ENCODE assay signal across 8 mouse cellular contexts in the genomic region with DNA sequence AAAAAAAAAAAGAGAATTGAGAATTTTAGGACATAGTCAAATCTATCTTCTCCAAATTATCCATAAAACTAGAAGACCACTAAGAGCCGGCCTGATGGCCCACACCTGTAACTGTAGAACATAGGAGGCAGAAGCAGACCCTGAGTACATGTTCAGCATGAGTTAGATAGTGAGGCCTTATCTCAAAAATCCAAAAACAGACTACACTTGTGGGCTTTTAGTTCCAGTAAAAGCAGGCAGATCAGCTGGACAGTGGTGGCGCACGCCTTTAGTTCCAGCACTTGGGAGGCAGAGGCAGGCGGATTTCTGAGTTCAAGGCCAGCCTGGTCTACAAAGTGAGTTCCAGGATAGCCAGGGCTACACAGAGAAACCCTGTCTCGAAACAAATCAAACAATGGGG. TPM values are rescaled to one million over a fixed set of nuclear protein-coding genes. Genes with fewer than 3 reads are reported as not detected.
A peak's percentile ranks its signal among the peaks of the same experiment; 100 is the strongest.
DNase-seq lines count a peak whose midpoint lies in the region; ATAC-seq and TF ChIP-seq lines count a peak whose summit lies in the region.
"Not testable (repeated sequence)": the region's sequence is repeated elsewhere in the genome, so short reads cannot be mapped to it uniquely, and the experiment has no call there.

No protein-coding gene starts in this region.

- not testable (repeated sequence) for H3K27ac ChIP-seq in MEL (ENCODE audit: control insufficient read depth, low read depth, low read length); liver, embryonic 14.5 days
- peak overlapping the region; percentile 86 for H3K27ac ChIP-seq in forebrain, embryonic 13.5 days
- H3K27ac ChIP-seq in hindbrain, embryonic 12.5 days: 0 out of 2 replicates have a peak overlapping the region, but pooled peaks have one; percentile 74
- peak overlapping the region; percentile 66; the same call in 1 of the 2 replicates for H3K27ac ChIP-seq in intestine, embryonic 15.5 days
- H3K27ac ChIP-seq in midbrain, embryonic 15.5 days: peak overlapping the region; percentile 54
- H3K27ac ChIP-seq in stomach, embryonic 16.5 days (ENCODE audit: low read length): peak overlapping the region; percentile 79; the same call in 1 of the 2 replicates

- not testable (repeated sequence) for H3K9me3 ChIP-seq in MEL (replicated peaks; ENCODE audit: insufficient read depth, low read length); forebrain, embryonic 13.5 days (replicated peaks); hindbrain, embryonic 12.5 days (replicated peaks); intestine, embryonic 15.5 days; liver, embryonic 14.5 days (ENCODE audit: control insufficient read depth, low read length); midbrain, embryonic 15.5 days; stomach, embryonic 16.5 days (replicated peaks; ENCODE audit: control insufficient read depth, low read length)

- not testable (repeated sequence) for H3K36me3 ChIP-seq in MEL (ENCODE audit: control insufficient read depth in 1 of 2, insufficient read depth in 2 of 2, low read length in 2 of 2); forebrain, embryonic 13.5 days (ENCODE audit: poor library complexity, severe bottlenecking); hindbrain, embryonic 12.5 days; intestine, embryonic 15.5 days; liver, embryonic 14.5 days (replicated peaks; ENCODE audit: control insufficient read depth, insufficient read depth, low read depth); midbrain, embryonic 15.5 days (replicated peaks); stomach, embryonic 16.5 days (ENCODE audit: control insufficient read depth, insufficient read depth, low read length)

- H3K4me1 ChIP-seq in MEL (ENCODE audit: control insufficient read depth in 1 of 2, insufficient read depth in 2 of 2, low read length in 2 of 2); intestine, embryonic 15.5 days (replicated peaks); liver, embryonic 14.5 days (replicated peaks; ENCODE audit: control insufficient read depth in 2 of 2, insufficient read depth in 2 of 2, low read length in 1 of 2); midbrain, embryonic 15.5 days; stomach, embryonic 16.5 days (ENCODE audit: control insufficient read depth, insufficient read depth, low read length): not testable (repeated sequence)
- peaks cover 16% of the 10 kb centered on the region for H3K4me1 ChIP-seq in forebrain, embryonic 13.5 days
- peaks cover 12% of the 10 kb centered on the region; the same call in 1 of the 2 replicates for H3K4me1 ChIP-seq in hindbrain, embryonic 12.5 days

- not testable (repeated sequence) for TF ChIP-seq POLR2A in MEL (IDR thresholded peaks at IDR 0.05; ENCODE audit: control insufficient read depth in 1 of 2, insufficient read depth in 1 of 2, low read depth in 1 of 2, low read length in 2 of 2, poor library complexity in 1 of 2)

- TF ChIP-seq CTCF in MEL (IDR thresholded peaks at IDR 0.05 in 2 of 3, conservative IDR thresholded peaks at IDR 0.05 in 1 of 3; ENCODE audit: control insufficient read depth in 1 of 3, insufficient read depth in 1 of 3, low read depth in 2 of 3, low read length in 3 of 3, poor library complexity in 1 of 3, severe bottlenecking in 1 of 3); liver, embryonic 14.5 days (IDR thresholded peaks at IDR 0.05; ENCODE audit: low read depth): not testable (repeated sequence)

- not testable (repeated sequence) for H3K27me3 ChIP-seq in MEL (ENCODE audit: control insufficient read depth in 1 of 2, insufficient read depth in 2 of 2, low read length in 2 of 2); forebrain, embryonic 13.5 days; hindbrain, embryonic 12.5 days; intestine, embryonic 15.5 days (replicated peaks); liver, embryonic 14.5 days (ENCODE audit: control insufficient read depth, insufficient read depth, low read length); midbrain, embryonic 15.5 days (replicated peaks); stomach, embryonic 16.5 days (ENCODE audit: control insufficient read depth, insufficient read depth, low read length)

- H3K79me2 ChIP-seq in MEL (ENCODE audit: control insufficient read depth, insufficient read depth, low read length, poor library complexity): not testable (repeated sequence)

- ATAC-seq in forebrain, embryonic 13.5 days; hindbrain, embryonic 12.5 days (ENCODE audit: low FRiP score); intestine, embryonic 15.5 days; midbrain, embryonic 15.5 days (replicated peaks); stomach, embryonic 16.5 days (ENCODE audit: insufficient read depth, low FRiP score): not testable (repeated sequence)
- ATAC-seq in liver, embryonic 14.5 days (ENCODE audit: insufficient read depth): peak; percentile 67
- peak; percentile 52; the same call in 1 of the 2 replicates for ATAC-seq in megakaryocyte progenitor cell, adult 5-6 weeks (replicated peaks; ENCODE audit: poor library complexity)

- not testable (repeated sequence) for TF ChIP-seq RAD21 in MEL (IDR thresholded peaks at IDR 0.05; ENCODE audit: low read depth, low read length)

- peak; percentile 44 for DNase-seq in MEL (ENCODE audit: low read depth, low spot score)
- DNase-seq in liver, embryonic 14.5 days (ENCODE audit: low read depth in 3 of 3, low spot score in 3 of 3): not testable (repeated sequence)

- H3K4me3 ChIP-seq in MEL (ENCODE audit: control insufficient read depth in 1 of 2, insufficient read depth in 1 of 2, low read depth in 2 of 2, low read length in 2 of 2); forebrain, embryonic 13.5 days; hindbrain, embryonic 12.5 days; intestine, embryonic 15.5 days (replicated peaks); liver, embryonic 14.5 days (ENCODE audit: insufficient read depth in 1 of 2, low read depth in 2 of 2, low read length in 2 of 2); midbrain, embryonic 15.5 days; stomach, embryonic 16.5 days (replicated peaks; ENCODE audit: low read length): not testable (repeated sequence)

- WGBS in forebrain, embryonic 13.5 days: 83% methylated on average over 5 of the region's 5 CpGs
- WGBS in hindbrain, embryonic 12.5 days: 97% methylated on average over 5 of the region's 5 CpGs
- WGBS in intestine, embryonic 15.5 days: 87% methylated on average over 5 of the region's 5 CpGs
- 27% methylated on average over 5 of the region's 5 CpGs for WGBS in liver, embryonic 14.5 days (ENCODE audit: insufficient replicate concordance)
- 91% methylated on average over 5 of the region's 5 CpGs for WGBS in midbrain, embryonic 15.5 days
- 91% methylated on average over 5 of the region's 5 CpGs for WGBS in stomach, embryonic 16.5 days

- not testable (repeated sequence) for H3K4me2 ChIP-seq in forebrain, embryonic 13.5 days; hindbrain, embryonic 12.5 days (replicated peaks); intestine, embryonic 15.5 days (replicated peaks); liver, embryonic 14.5 days (ENCODE audit: low read depth); midbrain, embryonic 15.5 days; stomach, embryonic 16.5 days (ENCODE audit: low read depth, low read length)

- not testable (repeated sequence) for H3K9ac ChIP-seq in MEL (ENCODE audit: control insufficient read depth, low read depth, low read length, poor library complexity, severe bottlenecking); hindbrain, embryonic 12.5 days; intestine, embryonic 15.5 days; liver, embryonic 14.5 days (replicated peaks); midbrain, embryonic 15.5 days; stomach, embryonic 16.5 days (ENCODE audit: low read length)
- 0 out of 2 replicates have a peak overlapping the region, but pooled peaks have one; percentile 2 for H3K9ac ChIP-seq in forebrain, embryonic 13.5 days

- TF ChIP-seq EP300 in MEL (IDR thresholded peaks at IDR 0.05; ENCODE audit: low read depth in 1 of 2, low read length in 2 of 2): peak; percentile 7 to 29; a peak in 1 of 4 replicates
- peak; percentile 26; the same call in 1 of the 2 replicates for TF ChIP-seq EP300 in liver, embryonic 14.5 days (IDR thresholded peaks at IDR 0.05; ENCODE audit: low read depth)

RNA-seq across cellular contexts. Expression of a gene that starts 8.6 kb away (rescaled TPM):
- total RNA-seq in MEL (2012; rRNA removed): 317 and 342 TPM in 2 replicates
- polyA plus RNA-seq in MEL (2012; ENCODE audit: insufficient read depth in 1 of 2, insufficient read length in 2 of 2, low read depth in 1 of 2, low replicate concordance in 2 of 2, missing spikeins in 1 of 2): 100 to 1,000 TPM; 256 to 313 TPM
- polyA plus RNA-seq in forebrain, embryonic 13.5 days (2015; fragmentation: Nextera tagmentation; extraction: Ambion mirVana): 61.4 and 79.4 TPM in 2 replicates
- 115 and 120 TPM in 2 replicates for polyA plus RNA-seq in hindbrain, embryonic 12.5 days (2016; fragmentation: Nextera tagmentation; extraction: Ambion mirVana)
- 48.8 and 54.3 TPM in 2 replicates for polyA plus RNA-seq in intestine, embryonic 15.5 days (2015; fragmentation: Nextera tagmentation; extraction: Ambion mirVana)
- 51.6 and 59.8 TPM in 2 replicates for polyA plus RNA-seq in liver, embryonic 14.5 days (2012; rRNA removed)
- polyA plus RNA-seq in liver, embryonic 14.5 days (2014; fragmentation: Nextera tagmentation; extraction: Ambion mirVana): 17.7 and 22.3 TPM in 2 replicates
- 44.3 and 66.8 TPM in 2 replicates for total RNA-seq in megakaryocyte progenitor cell, adult 5-6 weeks (2015)
- 32.9 and 36.1 TPM in 2 replicates for total RNA-seq in megakaryocyte progenitor cell, adult 5-6 weeks (2017)
- 102 and 107 TPM in 2 replicates for polyA plus RNA-seq in midbrain, embryonic 15.5 days (2015; fragmentation: Nextera tagmentation; extraction: Ambion mirVana)
- 51.9 and 55.3 TPM in 2 replicates for polyA plus RNA-seq in stomach, embryonic 16.5 days (2015; fragmentation: Nextera tagmentation; extraction: Ambion mirVana)

RNA-seq across cellular contexts. Expression of a gene that starts 36.8 kb away (rescaled TPM):
- total RNA-seq in MEL (2012; rRNA removed): 190 and 203 TPM in 2 replicates
- polyA plus RNA-seq in MEL (2012; ENCODE audit: insufficient read depth in 1 of 2, insufficient read length in 2 of 2, low read depth in 1 of 2, low replicate concordance in 2 of 2, missing spikeins in 1 of 2): 100 to 1,000 TPM in 1 of 2 experiments, not detected in 1; 171 TPM
- 58.6 and 67.7 TPM in 2 replicates for polyA plus RNA-seq in forebrain, embryonic 13.5 days (2015; fragmentation: Nextera tagmentation; extraction: Ambion mirVana)
- 54.5 and 60.0 TPM in 2 replicates for polyA plus RNA-seq in hindbrain, embryonic 12.5 days (2016; fragmentation: Nextera tagmentation; extraction: Ambion mirVana)
- 76.5 and 82.1 TPM in 2 replicates for polyA plus RNA-seq in intestine, embryonic 15.5 days (2015; fragmentation: Nextera tagmentation; extraction: Ambion mirVana)
- 25.4 and 34.0 TPM in 2 replicates for polyA plus RNA-seq in liver, embryonic 14.5 days (2012; rRNA removed)
- polyA plus RNA-seq in liver, embryonic 14.5 days (2014; fragmentation: Nextera tagmentation; extraction: Ambion mirVana): 61.2 and 64.3 TPM in 2 replicates
- total RNA-seq in megakaryocyte progenitor cell, adult 5-6 weeks (2015): 65.0 and 77.7 TPM in 2 replicates
- 53.8 and 60.4 TPM in 2 replicates for total RNA-seq in megakaryocyte progenitor cell, adult 5-6 weeks (2017)
- polyA plus RNA-seq in midbrain, embryonic 15.5 days (2015; fragmentation: Nextera tagmentation; extraction: Ambion mirVana): 48.2 and 48.5 TPM in 2 replicates
- 60.6 and 69.3 TPM in 2 replicates for polyA plus RNA-seq in stomach, embryonic 16.5 days (2015; fragmentation: Nextera tagmentation; extraction: Ambion mirVana)

RNA-seq across cellular contexts. Expression of a gene that starts 48.9 kb away (rescaled TPM):
- 206 and 266 TPM in 2 replicates for total RNA-seq in MEL (2012; rRNA removed)
- polyA plus RNA-seq in MEL (2012; ENCODE audit: insufficient read depth in 1 of 2, insufficient read length in 2 of 2, low read depth in 1 of 2, low replicate concordance in 2 of 2, missing spikeins in 1 of 2): 100 to 1,000 TPM; 173 to 219 TPM
- polyA plus RNA-seq in forebrain, embryonic 13.5 days (2015; fragmentation: Nextera tagmentation; extraction: Ambion mirVana): 261 and 280 TPM in 2 replicates
- 223 and 232 TPM in 2 replicates for polyA plus RNA-seq in hindbrain, embryonic 12.5 days (2016; fragmentation: Nextera tagmentation; extraction: Ambion mirVana)
- polyA plus RNA-seq in intestine, embryonic 15.5 days (2015; fragmentation: Nextera tagmentation; extraction: Ambion mirVana): 170 and 184 TPM in 2 replicates
- polyA plus RNA-seq in liver, embryonic 14.5 days (2012; rRNA removed): 65.2 and 66.6 TPM in 2 replicates
- 76.5 and 78.6 TPM in 2 replicates for polyA plus RNA-seq in liver, embryonic 14.5 days (2014; fragmentation: Nextera tagmentation; extraction: Ambion mirVana)
- total RNA-seq in megakaryocyte progenitor cell, adult 5-6 weeks (2015): 81.2 and 99.9 TPM in 2 replicates
- total RNA-seq in megakaryocyte progenitor cell, adult 5-6 weeks (2017): 90.0 and 93.4 TPM in 2 replicates
- polyA plus RNA-seq in midbrain, embryonic 15.5 days (2015; fragmentation: Nextera tagmentation; extraction: Ambion mirVana): 296 and 300 TPM in 2 replicates
- 166 and 167 TPM in 2 replicates for polyA plus RNA-seq in stomach, embryonic 16.5 days (2015; fragmentation: Nextera tagmentation; extraction: Ambion mirVana)

RNA-seq across cellular contexts. Expression of a gene that starts 49.0 kb away (rescaled TPM):
- total RNA-seq in MEL (2012; rRNA removed): 10.9 and 12.7 TPM in 2 replicates
- 10 to 100 TPM in 1 of 2 experiments, not detected in 1; 40.7 TPM for polyA plus RNA-seq in MEL (2012; ENCODE audit: insufficient read depth in 1 of 2, insufficient read length in 2 of 2, low read depth in 1 of 2, low replicate concordance in 2 of 2, missing spikeins in 1 of 2)
- 58.4 and 63.1 TPM in 2 replicates for polyA plus RNA-seq in forebrain, embryonic 13.5 days (2015; fragmentation: Nextera tagmentation; extraction: Ambion mirVana)
- 68.5 and 70.1 TPM in 2 replicates for polyA plus RNA-seq in hindbrain, embryonic 12.5 days (2016; fragmentation: Nextera tagmentation; extraction: Ambion mirVana)
- 33.1 and 36.5 TPM in 2 replicates for polyA plus RNA-seq in intestine, embryonic 15.5 days (2015; fragmentation: Nextera tagmentation; extraction: Ambion mirVana)
- polyA plus RNA-seq in liver, embryonic 14.5 days (2012; rRNA removed): 8.6 and 10.2 TPM in 2 replicates
- 5.5 and 9.6 TPM in 2 replicates for polyA plus RNA-seq in liver, embryonic 14.5 days (2014; fragmentation: Nextera tagmentation; extraction: Ambion mirVana)
- total RNA-seq in megakaryocyte progenitor cell, adult 5-6 weeks (2015): 11.6 and 12.2 TPM in 2 replicates
- total RNA-seq in megakaryocyte progenitor cell, adult 5-6 weeks (2017): 2.7 and 5.2 TPM in 2 replicates
- 137 and 138 TPM in 2 replicates for polyA plus RNA-seq in midbrain, embryonic 15.5 days (2015; fragmentation: Nextera tagmentation; extraction: Ambion mirVana)
- 41.1 and 43.8 TPM in 2 replicates for polyA plus RNA-seq in stomach, embryonic 16.5 days (2015; fragmentation: Nextera tagmentation; extraction: Ambion mirVana)
